Mouse (Mus musculus): ENCODE results near the gene Lin9.

The Lin9 gene

DNA sequence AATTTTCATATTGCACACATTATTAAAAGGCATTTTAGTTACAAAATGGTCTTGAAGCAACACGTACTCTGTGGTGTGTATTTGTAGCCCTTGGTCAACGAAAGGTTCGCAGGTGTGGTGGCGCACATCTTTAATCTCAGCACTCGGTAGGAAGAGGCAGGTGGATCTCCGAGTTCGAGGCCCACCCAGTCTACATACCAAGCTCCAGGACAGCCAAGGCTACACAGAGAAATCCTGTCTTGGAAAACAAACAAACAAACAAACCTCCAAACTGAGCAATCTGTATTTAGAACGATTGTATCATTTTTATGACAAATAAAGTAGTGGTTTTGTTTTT, 1.2 kb downstream of the Lin9 start:
- ChIA-PET POLR2A (interaction anchor here in 3 of 4 experiments (0.5 to 2.3 kb wide), 9 partner anchors 35 to 247 kb away, joined by 3 to 8 read pairs (median 4); partner anchors contain the start of gene Parp1 (in 1 of the 3)), CTCF (interaction anchor here in 1 of 4 experiments (0.6 kb wide), 1 partner anchor 726 kb away, joined by 3 read pairs; no protein-coding TSS in a partner anchor)

DNA sequence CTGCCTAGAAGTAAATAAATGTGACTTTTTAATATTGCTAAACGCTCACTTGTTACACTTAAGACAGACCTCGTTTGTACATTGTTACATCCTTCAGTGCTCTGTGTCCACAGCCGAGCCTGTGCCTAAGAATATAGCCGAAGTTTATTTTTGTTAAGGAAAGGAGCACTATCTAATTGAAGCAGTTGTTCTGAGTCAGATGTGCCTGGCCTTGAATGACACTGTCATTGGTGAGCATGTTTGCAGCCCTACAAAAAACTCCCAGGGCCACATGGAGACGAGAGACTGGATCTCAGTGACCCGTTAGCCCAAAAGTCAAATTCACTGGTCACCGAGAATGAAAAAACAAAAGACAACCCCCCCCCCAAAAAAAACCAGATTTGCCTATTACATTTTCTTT, 50.3 kb downstream of the Lin9 start:
- CTCF ChIA-PET = interaction anchor here in 1 of 4 experiments (0.6 kb wide), 1 partner anchor 268 kb away, joined by 3 read pairs; no protein-coding TSS in a partner anchor
- POLR2A ChIA-PET = interaction anchor here in 1 of 4 experiments (0.6 to 1.0 kb wide), 3 partner anchors 11 to 36 kb away, joined by 3 read pairs; no protein-coding TSS in a partner anchor

DNA sequence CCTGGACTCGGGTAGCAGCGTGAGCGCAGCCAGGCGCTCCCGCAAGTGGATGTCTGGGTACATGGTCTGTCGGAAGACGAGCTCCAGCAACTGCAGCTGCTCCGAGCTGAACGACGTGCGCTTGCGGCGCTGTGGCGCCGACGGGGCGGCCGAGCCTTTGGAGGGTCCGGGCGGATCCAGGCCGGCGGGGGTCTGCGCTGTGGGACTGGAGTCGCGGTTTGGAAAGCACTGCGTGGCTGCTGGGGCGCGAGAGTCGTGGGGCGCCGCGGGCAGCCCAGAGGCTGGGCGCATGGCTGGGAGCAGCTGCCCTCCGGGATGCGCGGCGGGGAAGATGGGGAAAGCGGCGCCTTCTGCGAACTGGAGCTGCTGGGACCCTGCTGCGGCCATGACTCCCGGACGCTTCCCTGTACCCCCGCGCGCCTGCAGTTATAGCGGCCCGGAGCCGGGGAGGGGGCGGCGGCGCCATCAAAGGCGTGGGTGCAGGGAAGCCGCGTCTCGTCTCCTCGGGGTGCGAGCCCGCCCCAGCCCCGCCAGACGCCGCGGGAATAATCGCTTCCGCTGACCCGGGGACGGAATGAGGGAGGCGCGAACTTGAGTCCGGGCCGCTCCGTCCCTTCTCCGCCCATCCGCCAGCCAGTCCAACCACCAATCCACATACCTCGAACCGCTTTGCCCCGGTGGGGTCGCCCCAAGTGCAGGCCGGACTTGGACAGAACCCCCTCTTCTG, 55.8 kb downstream of the Lin9 start, which contains the start of gene Mixl1:
Mixl1 (minus strand) TSS at position 409 of the 727 bp plus-strand sequence.
- CTCF ChIA-PET = interaction anchor here in 3 of 4 experiments (0.7 to 1.6 kb wide), 8 partner anchors 24 to 262 kb away, joined by 3 to 9 read pairs (median 4); no protein-coding TSS in a partner anchor

DNA sequence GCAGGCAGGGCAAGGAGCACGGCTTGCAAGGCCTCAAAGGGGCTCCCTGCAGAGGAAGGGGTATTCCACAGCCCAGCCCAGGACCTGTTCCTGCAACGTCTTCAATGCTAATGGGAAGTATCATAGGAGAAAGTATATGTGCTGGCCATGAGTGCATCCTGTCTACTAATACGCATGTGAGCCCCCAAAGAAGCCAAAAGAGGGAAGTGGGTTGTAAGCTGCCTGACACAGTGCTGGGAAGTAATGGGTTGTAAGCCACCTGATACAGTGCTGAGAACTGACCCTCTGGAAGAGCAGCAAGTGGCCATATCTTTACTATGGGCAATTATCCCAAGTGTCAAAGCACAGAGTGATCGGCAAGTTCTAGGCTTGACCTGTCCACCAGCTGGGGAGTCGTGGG, 57.1 kb downstream of the Lin9 start:
- CTCF ChIA-PET = no interaction called here

More for the DNA sequence above, 55.8 kb downstream of the Lin9 start, which contains the start of gene Mixl1:
- POLR2A ChIA-PET = interaction anchor here in 3 of 4 experiments (0.6 to 1.5 kb wide), 11 partner anchors 10 to 263 kb away, joined by 3 to 6 read pairs (median 3); partner anchors contain the start of gene Lin9 (in 1 of the 3)

DNA sequence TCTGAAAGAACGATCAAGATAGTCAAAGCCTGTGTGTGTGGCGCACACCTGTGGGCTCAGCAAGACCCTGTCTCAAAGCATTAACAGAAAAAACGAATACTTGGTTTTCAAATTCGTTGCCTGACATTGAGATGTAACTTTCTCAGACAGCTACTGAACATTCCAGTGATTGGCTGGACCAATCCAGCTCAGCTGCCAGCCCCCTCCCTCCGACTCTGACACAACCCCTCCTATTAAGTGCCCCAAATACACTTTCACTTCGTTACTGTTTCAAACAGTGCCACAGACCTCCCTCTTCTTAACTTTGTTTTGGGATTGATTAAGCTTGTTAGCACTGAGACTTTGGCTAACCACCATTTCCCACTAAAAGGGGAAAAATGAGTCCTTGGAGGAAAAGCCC, 62.5 kb downstream of the Lin9 start:
- ChIA-PET POLR2A (interaction anchor here in 2 of 4 experiments (0.5 to 1.4 kb wide), 9 partner anchors 9 to 93 kb away, joined by 3 to 4 read pairs (median 3); partner anchors contain the start of gene Lin9 (in 1 of the 2)), CTCF (interaction anchor here in 2 of 4 experiments (0.6 to 1.2 kb wide), 2 partner anchors 16 to 17 kb away, joined by 4 to 10 read pairs; no protein-coding TSS in a partner anchor)

More for the DNA sequence above, 57.1 kb downstream of the Lin9 start:
- POLR2A ChIA-PET = no interaction called here

DNA sequence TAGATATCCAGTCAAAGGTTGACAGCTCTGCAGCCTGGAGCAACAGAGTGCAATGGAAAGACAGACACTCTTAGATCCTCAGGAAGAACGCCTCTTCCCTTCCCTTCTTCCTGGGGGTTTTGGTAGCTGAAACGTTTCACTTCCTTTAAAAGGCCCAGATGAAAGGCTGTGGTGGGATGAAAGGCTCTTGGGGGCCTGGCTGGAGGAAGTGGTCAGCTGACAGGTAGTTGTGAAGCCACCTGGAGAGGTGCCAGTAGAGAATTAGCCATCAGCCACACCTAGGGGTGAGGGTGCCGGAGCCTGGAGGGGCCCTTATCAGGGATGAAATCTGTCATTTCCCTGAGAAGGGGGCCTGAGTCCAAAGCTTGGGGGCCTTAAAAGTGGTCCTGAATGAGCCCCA, 66.4 kb downstream of the Lin9 start:
- POLR2A ChIA-PET = interaction anchor here in 1 of 4 experiments (0.6 to 0.7 kb wide), 2 partner anchors 11 to 260 kb away, joined by 3 read pairs; partner anchors contain the start of gene Mixl1
- CTCF ChIA-PET = interaction anchor here in 3 of 4 experiments (0.6 to 2.0 kb wide), 5 partner anchors 12 to 1475 kb away, joined by 3 to 5 read pairs (median 4); no protein-coding TSS in a partner anchor

DNA sequence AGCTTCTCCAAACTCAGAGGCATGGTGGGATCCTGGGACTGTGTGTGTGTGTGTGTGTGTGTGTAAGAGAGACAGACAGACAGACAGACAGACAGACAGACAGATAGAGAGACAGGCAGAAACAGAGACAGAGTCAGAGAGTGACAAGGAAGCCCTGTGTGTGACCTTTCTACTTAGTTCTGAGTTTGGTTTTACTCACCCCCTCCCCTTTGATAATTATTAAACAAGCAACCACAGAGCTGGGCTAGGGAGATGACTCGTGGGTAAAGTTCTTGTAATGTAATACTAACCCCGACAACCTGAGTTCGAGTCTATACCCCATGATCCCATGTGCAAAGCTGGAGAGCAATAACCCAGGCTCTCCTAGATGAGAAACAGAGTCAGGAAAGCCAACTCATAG, 66.9 kb downstream of the Lin9 start:
- ChIA-PET CTCF (interaction anchor here in 3 of 4 experiments (0.6 to 2.0 kb wide), 6 partner anchors 11 to 1475 kb away, joined by 3 to 5 read pairs (median 4); no protein-coding TSS in a partner anchor), POLR2A (interaction anchor here in 2 of 4 experiments (0.7 to 1.4 kb wide), 3 partner anchors 11 to 23 kb away, joined by 3 read pairs; partner anchors contain the start of gene Mixl1 (in 1 of the 2))

DNA sequence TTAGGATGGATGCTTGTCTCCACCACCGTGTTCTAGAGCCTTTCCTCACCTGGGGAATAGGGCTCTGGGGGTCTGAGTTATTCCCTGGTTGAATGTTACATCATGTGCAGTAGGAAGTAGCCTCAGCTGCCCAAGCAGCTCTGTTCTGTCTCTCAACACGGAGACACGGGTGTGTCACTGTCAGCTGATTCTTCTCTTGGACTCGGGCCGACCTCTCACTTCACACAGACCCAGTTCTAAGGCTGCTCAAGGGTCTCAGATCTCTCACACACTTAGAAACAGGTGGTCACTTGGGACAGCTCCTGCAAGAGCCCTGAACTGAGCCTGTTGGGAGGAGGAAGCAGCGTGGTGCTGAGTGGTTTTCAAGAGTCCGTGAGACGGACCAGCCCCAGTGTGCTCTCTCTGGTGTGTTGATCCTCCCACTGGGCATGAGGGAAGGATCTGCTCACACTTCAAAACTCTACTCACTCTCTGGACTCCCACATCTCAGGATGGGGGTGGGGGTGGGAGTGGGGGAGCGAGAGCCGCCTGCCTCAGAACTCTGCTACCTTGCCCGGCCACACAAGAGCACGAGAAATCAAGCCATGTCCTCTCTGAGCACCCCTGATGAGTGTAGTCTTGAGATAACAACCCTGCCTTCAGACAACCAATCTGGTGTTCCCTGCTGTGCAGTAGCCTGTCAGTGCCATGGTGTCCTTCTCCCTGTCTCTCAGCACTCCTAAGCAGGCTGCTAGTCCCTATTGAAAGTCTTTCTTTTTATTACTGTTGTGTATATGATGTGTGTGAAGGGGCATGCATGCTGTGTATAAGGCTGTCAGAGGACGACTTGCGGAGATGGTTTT, 68.2 kb downstream of the Lin9 start:
- ChIA-PET CTCF (interaction anchor here in 3 of 4 experiments (0.6 to 1.5 kb wide), 3 partner anchors 11 to 226 kb away, joined by 4 to 5 read pairs (median 5); partner anchors contain the start of gene Stum (in 1 of the 3)), POLR2A (interaction anchor here in 2 of 4 experiments (1.1 to 1.4 kb wide), 2 partner anchors 12 to 14 kb away, joined by 3 read pairs; partner anchors contain the start of gene Mixl1 (in 1 of the 2))

DNA sequence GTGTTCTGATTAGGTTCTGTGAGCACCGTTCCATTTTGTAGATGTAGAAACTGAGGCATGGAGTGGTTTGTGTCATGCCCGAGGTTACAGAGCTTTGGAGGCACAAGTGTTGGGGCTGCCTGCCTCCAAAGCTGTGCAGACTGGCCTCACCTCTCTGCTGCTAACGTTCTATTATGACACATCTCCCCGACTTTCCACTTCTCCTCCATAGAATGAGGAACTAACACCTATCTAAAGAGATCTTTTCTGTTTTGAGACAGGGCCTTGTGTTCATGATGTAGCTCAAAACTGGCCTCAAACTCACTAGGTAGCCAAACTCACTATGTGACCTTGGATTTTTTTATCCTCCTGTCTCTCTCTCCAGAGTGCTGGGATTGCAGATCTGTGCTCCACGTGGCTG, 77.8 kb downstream of the Lin9 start:
- ChIA-PET POLR2A (interaction anchor here in 2 of 4 experiments (0.9 to 2.2 kb wide), 6 partner anchors 9 to 51 kb away, joined by 3 to 9 read pairs (median 4); no protein-coding TSS in a partner anchor), CTCF (interaction anchor here in 3 of 4 experiments (1.0 to 3.2 kb wide), 5 partner anchors 11 to 75 kb away, joined by 3 to 48 read pairs (median 9); no protein-coding TSS in a partner anchor)

DNA sequence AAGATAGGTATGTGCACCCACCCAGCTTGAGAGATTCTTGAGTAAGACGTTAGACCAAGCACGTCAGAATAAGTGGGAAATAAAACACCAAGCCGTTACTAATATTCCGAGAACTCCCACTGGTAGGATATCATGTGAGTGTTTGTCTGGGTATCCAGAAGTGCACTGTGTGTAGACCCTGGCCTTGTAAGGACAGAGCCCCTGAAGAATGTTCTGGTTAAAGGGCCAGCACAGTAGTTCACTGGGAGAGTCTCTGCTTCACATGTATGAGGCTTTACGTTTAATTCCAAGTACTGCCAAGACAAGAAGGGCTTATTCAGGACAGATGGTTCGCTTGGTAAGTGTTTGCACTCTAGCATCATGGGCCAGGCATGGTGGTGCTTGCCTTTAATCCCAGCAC, 78.5 kb downstream of the Lin9 start:
- CTCF ChIA-PET = interaction anchor here (0.6 to 3.2 kb wide), 27 partner anchors 10 to 480 kb away, joined by 3 to 48 read pairs (median 5); no protein-coding TSS in a partner anchor
- POLR2A ChIA-PET = interaction anchor here in 2 of 4 experiments (0.8 to 2.2 kb wide), 9 partner anchors 8 to 58 kb away, joined by 3 to 9 read pairs (median 3); no protein-coding TSS in a partner anchor

DNA sequence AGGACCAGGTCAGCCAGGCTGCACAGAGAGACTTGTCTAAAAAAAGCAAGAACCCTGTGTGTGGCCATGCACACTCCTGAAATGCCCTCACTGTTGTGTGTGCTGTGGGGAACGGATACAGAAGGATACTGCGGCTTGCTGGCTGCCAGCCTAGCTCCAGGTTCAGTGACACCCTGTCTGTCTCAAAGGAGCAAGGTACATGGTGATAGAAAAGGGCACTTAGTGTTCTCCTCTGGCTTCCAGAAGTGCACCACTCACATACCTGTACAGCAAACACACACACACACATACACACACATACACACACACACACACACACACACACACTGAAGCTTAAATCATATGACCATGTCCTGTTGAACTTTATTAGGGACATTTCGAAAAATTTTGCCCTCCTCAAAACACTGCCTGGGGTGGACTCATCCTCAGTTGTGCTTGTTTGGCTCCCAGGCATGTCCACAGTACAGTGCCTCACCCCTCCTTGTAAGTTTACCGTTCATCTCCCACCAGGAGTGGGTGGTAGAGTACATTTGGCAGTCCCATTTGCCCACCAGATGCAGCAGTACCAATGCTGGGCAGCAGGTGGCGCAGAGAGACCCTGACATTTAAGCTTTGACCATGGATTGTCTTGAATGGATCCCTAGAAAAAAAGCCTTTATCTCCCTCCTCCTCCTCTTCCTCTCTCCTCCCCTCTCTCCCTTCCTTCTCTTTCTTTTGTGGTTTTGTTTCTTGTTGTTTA, 79.2 kb downstream of the Lin9 start:
- ChIA-PET POLR2A (interaction anchor here in 3 of 4 experiments (0.7 to 2.2 kb wide), 12 partner anchors 8 to 80 kb away, joined by 3 to 9 read pairs (median 4); partner anchors contain the start of gene Lin9 (in 1 of the 3)), CTCF (interaction anchor here (0.5 to 3.2 kb wide), 42 partner anchors 9 to 481 kb away, joined by 3 to 48 read pairs (median 4); partner anchors contain the start of genes Mixl1 (in 1 of the 4) and Parp1 (in 1 of the 4))

DNA sequence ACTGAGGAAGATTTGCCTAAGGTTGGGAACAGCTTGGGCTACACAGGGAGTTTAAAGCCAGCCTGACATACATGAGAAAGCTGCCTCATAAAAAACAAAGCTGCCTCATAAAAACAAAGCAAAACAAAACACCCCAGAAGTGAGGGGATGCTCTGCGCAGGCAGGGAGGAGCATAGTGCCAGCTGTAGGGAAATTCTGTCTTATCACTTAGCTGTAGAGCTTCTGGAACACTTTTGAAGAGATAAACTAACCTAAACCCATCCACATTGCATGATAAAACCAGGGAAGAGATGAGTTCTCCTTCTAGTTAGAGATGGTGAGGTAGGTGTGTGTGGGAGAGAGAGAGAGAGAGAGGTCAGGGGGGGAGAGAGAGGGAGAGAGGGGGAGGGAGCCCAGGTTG, 81.7 kb downstream of the Lin9 start:
- ChIA-PET CTCF (interaction anchor here in 3 of 4 experiments (0.5 to 2.5 kb wide), 7 partner anchors 38 to 1156 kb away, joined by 3 to 15 read pairs (median 3); no protein-coding TSS in a partner anchor), POLR2A (interaction anchor here in 3 of 4 experiments (0.6 to 1.6 kb wide), 8 partner anchors 8 to 56 kb away, joined by 3 to 5 read pairs (median 4); no protein-coding TSS in a partner anchor)

DNA sequence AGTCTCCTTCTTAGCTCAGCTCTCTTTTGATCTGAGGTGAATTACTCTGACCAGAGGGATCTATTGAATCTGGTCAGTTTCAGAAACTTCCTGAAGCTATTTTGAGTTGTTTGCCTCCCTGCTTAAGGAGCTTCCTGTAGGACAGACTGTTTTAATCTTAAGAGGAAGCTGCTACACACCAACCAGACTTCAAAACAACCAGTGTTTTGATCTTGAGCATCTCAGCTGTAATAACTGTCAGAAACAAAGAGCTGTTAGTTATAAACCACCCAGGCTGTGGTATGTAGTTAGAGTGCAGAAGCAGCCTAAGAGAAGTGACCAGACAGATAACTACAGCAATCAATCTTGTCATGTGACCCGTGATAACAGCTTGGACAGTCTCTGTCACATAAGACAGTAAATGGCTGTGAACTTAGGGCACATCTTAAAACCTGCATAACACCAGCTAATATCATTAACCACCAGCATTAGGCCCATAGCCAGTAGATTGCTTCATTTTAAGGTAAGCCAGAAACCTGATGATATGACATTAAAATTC, 82.8 kb downstream of the Lin9 start:
- POLR2A ChIA-PET = interaction anchor here in 3 of 4 experiments (1.1 to 1.6 kb wide), 6 partner anchors 9 to 70 kb away, joined by 3 to 4 read pairs (median 4); no protein-coding TSS in a partner anchor
- CTCF ChIA-PET = interaction anchor here in 3 of 4 experiments (0.6 to 2.5 kb wide), 3 partner anchors 40 to 99 kb away, joined by 3 to 15 read pairs (median 3); no protein-coding TSS in a partner anchor

DNA sequence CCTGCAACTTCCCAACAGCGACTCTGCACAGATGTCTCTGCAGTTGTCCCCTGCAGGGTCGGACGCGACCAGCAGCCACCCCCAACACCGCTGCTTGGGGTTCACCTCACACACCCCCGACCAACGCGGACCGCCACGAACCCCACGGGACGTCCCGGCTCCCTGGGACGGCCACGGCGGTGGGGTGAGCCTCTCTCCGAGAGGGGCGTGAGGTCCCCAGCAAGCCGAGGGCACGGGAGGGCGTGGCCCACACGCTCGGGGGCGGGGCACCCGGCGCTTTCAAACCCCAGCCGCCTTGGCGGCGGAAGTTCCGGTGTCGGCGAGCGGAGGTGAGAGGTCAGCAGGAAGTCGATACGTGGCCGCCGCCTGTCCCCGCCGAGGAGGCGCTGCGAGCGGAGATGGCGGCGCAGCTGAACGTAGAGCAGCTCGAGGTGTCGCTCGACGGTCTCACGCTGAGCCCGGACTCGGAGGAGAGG, 84.8 kb downstream of the Lin9 start, which contains the start of gene Acbd3:
Acbd3 (plus strand) TSS at position 340 of the 476 bp plus-strand sequence.
- ChIA-PET POLR2A (interaction anchor here in 3 of 4 experiments (0.6 to 3.8 kb wide), 23 partner anchors 9 to 157 kb away, joined by 3 to 16 read pairs (median 4); partner anchors contain the start of genes Sde2 (in 2 of the 3), Lin9 (in 1 of the 3) and Parp1 (in 1 of the 3)), CTCF (interaction anchor here in 3 of 4 experiments (1.0 to 1.6 kb wide), 4 partner anchors 11 to 52 kb away, joined by 3 to 10 read pairs (median 6); no protein-coding TSS in a partner anchor)

DNA sequence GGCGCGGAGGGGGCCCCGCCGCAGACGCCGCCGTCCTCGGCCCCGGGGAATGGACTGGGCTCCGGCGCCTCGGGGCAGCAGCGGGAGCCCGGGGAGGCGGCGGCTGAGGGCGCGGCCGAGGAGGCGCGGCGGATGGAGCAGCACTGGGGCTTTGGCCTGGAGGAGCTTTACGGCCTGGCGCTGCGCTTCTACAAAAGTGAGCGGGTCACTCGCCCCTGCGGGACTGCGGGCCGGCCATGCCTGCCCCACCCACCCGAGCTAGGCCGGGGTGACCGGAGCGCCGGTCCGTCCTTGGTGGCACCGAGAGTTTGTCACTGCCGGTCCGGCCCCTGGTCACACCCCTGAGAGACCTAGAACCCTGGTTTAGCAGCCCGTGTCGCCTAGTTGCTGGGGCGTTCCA, 85.2 kb downstream of the Lin9 start:
- ChIA-PET CTCF (interaction anchor here (0.6 to 1.6 kb wide), 4 partner anchors 11 to 63 kb away, joined by 3 to 8 read pairs (median 4); no protein-coding TSS in a partner anchor), POLR2A (interaction anchor here in 3 of 4 experiments (0.6 to 3.8 kb wide), 24 partner anchors 8 to 157 kb away, joined by 3 to 16 read pairs (median 4); partner anchors contain the start of genes Lin9 (in 1 of the 3), Mixl1 (in 1 of the 3) and Parp1 (in 1 of the 3))

Data from embryonic stem cell, embryonic (primary cell).